Mouse (Mus musculus) ES-Bruce4 (cell line): ENCODE measurements at regions not wholly inside any gene's neighbourhood (a gene's known extent, or its start where the extent isn't known, plus 50 kb on each side); places are given as distances from the start of the nearest gene placed in this dataset.

Source experiments
- H3K27ac ChIP-seq: 2 replicates; pipeline ENCODE4 v1.5.1; 2012; ENCODE audit warnings: low read length, inconsistent platforms; ENCODE audit not compliant: insufficient read depth
- H3K27me3 ChIP-seq: 2 replicates; pipeline ENCODE4 v1.6.1; 2012; ENCODE audit warnings: mild to moderate bottlenecking, low read length, inconsistent platforms; ENCODE audit not compliant: control insufficient read depth, poor library complexity, insufficient read depth, severe bottlenecking
- H3K36me3 ChIP-seq: 2 replicates; pipeline ENCODE4 v1.6.1; 2012; ENCODE audit warnings: inconsistent platforms, mild to moderate bottlenecking, low read length, moderate library complexity; ENCODE audit not compliant: control insufficient read depth, poor library complexity, insufficient read depth, severe bottlenecking
- H3K4me1 ChIP-seq: one replicate; pipeline ENCODE4 v1.8.1; 2011; ENCODE audit warnings: low read length; ENCODE audit not compliant: control insufficient read depth, insufficient read depth
- H3K4me3 ChIP-seq: 2 replicates; pipeline ENCODE4 v1.5.1; 2011; ENCODE audit warnings: low read depth, mild to moderate bottlenecking, low read length
- H3K9ac ChIP-seq: 2 replicates; pipeline ENCODE4 v1.6.1; 2012; ENCODE audit warnings: low read depth, mild to moderate bottlenecking, inconsistent platforms; ENCODE audit not compliant: poor library complexity, severe bottlenecking
- H3K9me3 ChIP-seq: replicated peaks from 2 replicates; pipeline ENCODE4 v1.6.1; 2012; ENCODE audit warnings: mild to moderate bottlenecking, low read length, inconsistent platforms; ENCODE audit not compliant: control insufficient read depth, poor library complexity, insufficient read depth, severe bottlenecking
- CTCF ChIP-seq: IDR thresholded peaks from one replicate; pipeline ENCODE4 v1.8.1; 2011; ENCODE audit warnings: low read depth, low read length
- EP300 ChIP-seq: IDR thresholded peaks from 2 replicates; pipeline ENCODE4 v1.6.1; 2011; ENCODE audit warnings: low read depth, low read length; ENCODE audit not compliant: insufficient read depth
- POLR2A ChIP-seq: IDR thresholded peaks from one replicate; pipeline ENCODE4 v1.8.1; 2011; ENCODE audit warnings: low read length; ENCODE audit not compliant: insufficient read depth

DNA sequence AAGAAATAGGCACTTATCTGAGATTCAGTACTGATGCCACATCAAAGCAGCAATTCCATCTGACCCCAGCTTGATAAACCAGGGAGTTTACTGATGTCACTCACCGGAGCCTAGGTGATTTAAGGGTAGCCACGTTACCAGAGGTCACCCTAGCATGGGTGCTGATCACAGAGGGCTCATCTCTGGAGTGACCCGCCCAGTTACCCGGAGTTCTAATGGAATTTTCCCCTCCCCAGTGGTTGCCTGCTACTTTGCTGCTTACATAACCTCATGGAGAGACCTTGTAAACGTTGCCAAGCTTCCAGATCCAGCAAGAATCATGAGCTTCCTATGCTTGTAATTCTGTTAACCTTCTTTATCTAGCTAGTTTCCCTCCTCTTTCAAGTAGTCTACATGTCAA, 125.8 kb upstream of the Slc16a7 start:
- Histone ChIP-seq H3K9ac (no peak overlapping the region), H3K4me3 (no peak overlapping the region), H3K9me3 (no peaks in the 10 kb centered on the region), H3K27me3 (no peaks in the 10 kb centered on the region), H3K27ac (no peak overlapping the region), H3K4me1 (no peaks in the 10 kb centered on the region), H3K36me3 (no peaks in the 10 kb centered on the region)
- TF ChIP-seq CTCF (no peak), POLR2A (no peak), EP300 (no peak)

DNA sequence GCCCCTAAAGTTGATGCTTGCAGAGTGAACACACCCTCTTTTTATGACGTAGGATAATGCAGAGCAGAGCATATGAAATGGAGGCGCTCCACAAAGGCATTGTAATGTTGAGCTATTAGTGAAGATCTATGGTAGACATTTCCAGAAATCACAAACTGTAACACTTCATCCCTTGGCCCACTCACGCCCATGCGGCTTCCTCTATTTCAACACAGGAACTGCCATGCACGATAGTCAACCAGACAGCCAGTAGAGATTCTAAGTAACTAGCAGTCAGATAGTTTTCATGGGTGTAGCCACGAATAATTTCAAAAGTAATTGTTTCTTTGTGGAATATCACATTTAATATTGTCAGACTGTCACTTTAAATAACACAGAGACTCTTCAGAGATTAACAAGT, 141.6 kb upstream of the Slc16a7 start:
- no peaks in the 10 kb centered on the region for H3K9me3 ChIP-seq
- no peaks in the 10 kb centered on the region for H3K27me3 ChIP-seq
- H3K27ac ChIP-seq, result no peak overlapping the region
- no peak overlapping the region for H3K9ac ChIP-seq
- no peak for TF ChIP-seq CTCF
- no peak for TF ChIP-seq EP300
- TF ChIP-seq POLR2A, result no peak
- H3K4me1 ChIP-seq, result no peaks in the 10 kb centered on the region
- H3K4me3 ChIP-seq, result no peak overlapping the region
- no peaks in the 10 kb centered on the region for H3K36me3 ChIP-seq

DNA sequence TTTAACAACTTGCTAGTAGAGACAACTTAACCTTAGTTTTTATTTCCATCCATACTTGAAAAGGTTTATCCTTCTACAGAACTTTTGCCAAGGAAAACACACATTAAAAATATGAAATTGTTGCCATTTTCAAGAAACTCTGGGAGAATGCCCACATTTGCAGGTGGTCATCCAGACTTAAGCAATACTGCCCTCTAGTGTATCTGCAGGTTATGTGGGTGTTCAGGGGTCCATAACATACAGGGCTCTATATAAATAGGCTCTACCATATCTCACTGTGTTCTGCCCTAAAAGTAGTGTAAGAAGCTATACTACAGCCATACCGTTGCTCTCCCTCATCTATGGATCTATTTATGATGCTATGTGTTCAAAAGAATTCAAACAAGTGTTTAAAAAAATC, 149.1 kb upstream of the Slc16a7 start:
- H3K4me3 ChIP-seq, result no peak overlapping the region
- no peaks in the 10 kb centered on the region for H3K27me3 ChIP-seq
- no peaks in the 10 kb centered on the region for H3K9me3 ChIP-seq
- H3K36me3 ChIP-seq, result no peaks in the 10 kb centered on the region
- H3K27ac ChIP-seq, result no peak overlapping the region
- no peaks in the 10 kb centered on the region for H3K4me1 ChIP-seq
- no peak overlapping the region for H3K9ac ChIP-seq
- TF ChIP-seq EP300, result no peak
- TF ChIP-seq CTCF, result no peak
- no peak for TF ChIP-seq POLR2A

DNA sequence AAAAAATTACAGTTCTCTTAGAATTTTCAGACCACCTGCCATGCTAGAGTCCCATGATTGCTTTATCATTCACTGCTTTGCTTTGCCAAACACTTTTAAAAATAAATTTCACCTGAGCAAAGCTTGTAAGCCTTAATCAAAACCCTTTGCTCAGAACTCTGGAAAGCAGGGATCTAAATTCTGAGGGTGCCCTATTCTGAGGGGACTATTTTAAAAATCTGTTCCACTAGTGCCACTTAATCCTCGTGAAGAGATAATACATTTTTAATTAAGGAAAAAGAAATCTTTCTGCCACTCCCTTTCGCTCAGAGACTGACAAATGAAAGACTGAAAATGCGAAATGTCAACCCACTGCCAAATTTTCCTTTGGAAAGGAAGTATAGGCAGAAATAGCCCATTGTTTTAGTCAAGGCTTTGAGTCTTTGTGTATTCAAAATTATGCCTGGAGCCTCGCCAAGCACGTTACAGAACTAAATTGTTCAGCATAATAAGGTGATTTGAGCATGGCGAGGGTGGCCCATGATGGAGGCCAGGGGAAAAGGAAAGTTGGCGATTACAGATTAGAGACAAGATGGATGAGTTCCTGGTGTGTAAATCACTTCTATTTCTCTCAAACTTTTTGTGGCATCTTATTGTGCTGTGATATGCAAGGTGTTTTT, 197.4 kb upstream of the Slc16a7 start:
- Histone ChIP-seq H3K9ac (no peak overlapping the region), H3K4me1 (no peaks in the 10 kb centered on the region), H3K9me3 (no peaks in the 10 kb centered on the region), H3K27ac (no peak overlapping the region), H3K4me3 (no peak overlapping the region), H3K27me3 (no peaks in the 10 kb centered on the region), H3K36me3 (no peaks in the 10 kb centered on the region)
- TF ChIP-seq EP300 (no peak), POLR2A (no peak), CTCF (no peak)

DNA sequence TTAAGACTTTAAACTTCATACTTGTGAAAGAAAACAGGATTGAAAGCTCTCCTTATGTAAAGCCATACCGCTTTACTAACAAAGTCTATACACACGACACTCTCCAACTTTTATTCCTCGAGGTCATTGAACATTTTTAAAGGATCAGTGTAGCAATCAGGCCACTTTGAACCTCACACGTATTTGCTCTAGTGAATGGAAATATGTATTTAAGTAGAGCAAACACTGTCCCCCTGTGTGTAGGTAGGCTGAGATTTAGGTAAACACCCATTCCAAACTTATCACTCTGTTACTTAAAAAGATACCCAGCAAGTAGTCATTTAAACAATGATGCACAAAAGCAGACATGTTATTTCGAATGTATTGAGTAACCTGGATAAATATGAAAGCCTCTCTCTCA, 203.7 kb upstream of the Slc16a7 start:
- H3K9me3 ChIP-seq, result no peaks in the 10 kb centered on the region
- H3K27me3 ChIP-seq, result no peaks in the 10 kb centered on the region; the same call in 1 of the 2 replicates
- H3K9ac ChIP-seq, result no peak overlapping the region
- no peaks in the 10 kb centered on the region for H3K36me3 ChIP-seq
- TF ChIP-seq POLR2A (no peak), EP300 (no peak), CTCF (no peak)
- no peaks in the 10 kb centered on the region for H3K4me1 ChIP-seq
- H3K4me3 ChIP-seq, result no peak overlapping the region
- no peak overlapping the region for H3K27ac ChIP-seq

DNA sequence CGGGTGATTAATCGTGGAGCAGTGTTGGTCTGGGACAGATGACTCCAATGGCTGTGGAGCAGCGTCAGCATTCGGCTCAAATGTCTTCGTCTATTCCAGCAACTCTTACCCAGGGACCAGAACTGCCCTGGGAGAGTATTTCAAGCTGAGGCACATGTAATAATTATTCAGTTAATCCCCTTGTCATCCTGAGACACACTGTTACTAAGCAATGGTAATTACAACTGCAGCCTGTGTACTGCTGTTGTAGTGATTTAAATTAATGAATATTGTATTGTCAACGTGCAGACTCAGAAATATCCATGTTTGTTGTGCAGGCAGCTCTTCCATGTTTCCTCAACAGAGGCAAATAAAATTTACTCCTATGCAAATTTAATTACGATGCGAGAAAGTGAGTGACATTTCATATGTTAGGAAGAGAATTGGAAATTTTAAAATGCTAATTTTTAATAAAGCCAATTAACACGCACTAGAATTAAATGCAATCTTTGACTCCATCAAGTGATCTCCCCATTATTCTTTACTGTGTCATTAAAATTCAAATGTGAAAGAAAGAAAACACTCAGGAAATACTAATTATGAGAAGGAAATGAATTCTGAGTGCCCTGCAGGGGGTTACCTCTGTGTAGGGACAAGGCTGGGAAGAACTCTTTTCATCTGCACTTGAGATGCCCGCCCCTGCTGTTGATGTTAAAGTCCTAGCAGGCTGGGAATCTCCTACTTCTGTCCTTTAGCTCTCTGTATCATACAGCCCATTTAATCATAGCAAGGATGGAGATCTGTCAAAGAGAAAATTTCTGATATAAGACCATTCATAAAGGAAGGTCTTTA, 218.7 kb upstream of the Slc16a7 start:
- no peaks in the 10 kb centered on the region for H3K4me1 ChIP-seq
- no peaks in the 10 kb centered on the region for H3K36me3 ChIP-seq
- TF ChIP-seq EP300 (no peak), POLR2A (no peak), CTCF (no peak)
- H3K4me3 ChIP-seq, result no peak overlapping the region
- no peaks in the 10 kb centered on the region; the same call in 1 of the 2 replicates for H3K27me3 ChIP-seq
- H3K9ac ChIP-seq, result no peak overlapping the region
- no peak overlapping the region for H3K27ac ChIP-seq
- H3K9me3 ChIP-seq, result no peaks in the 10 kb centered on the region
